ENCODE assay signal across 22 mouse cellular contexts in the genomic region with DNA sequence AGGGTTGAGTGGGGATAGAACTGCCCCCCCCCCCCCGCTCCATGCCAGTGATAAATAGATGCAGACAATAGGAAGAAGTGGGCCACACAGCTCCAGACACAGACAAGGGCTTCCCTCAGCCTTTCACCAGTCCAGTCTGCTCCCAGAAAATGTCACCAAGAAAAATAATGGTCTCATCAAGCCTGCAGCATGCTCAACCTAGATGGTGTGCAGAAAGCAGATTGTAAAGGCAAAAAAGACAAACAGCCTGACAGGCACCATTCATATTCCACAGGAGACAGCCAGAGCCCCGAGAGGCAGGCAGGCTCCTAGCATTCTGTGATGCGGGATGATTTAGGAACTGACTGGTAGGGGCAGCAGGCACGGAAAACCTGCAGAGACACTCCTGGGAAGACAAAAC. TPM values are rescaled to one million over a fixed set of nuclear protein-coding genes. Genes with fewer than 3 reads are reported as not detected.
DNase-seq lines count a peak whose midpoint lies in the region; ATAC-seq and TF ChIP-seq lines count a peak whose summit lies in the region.
"Had no signal": no experiment of that assay in that cellular context is flagged by ENCODE, and none has a peak within 500 bp of the region (broad histone marks: within the 10 kb centered on the region; RNA-seq: fewer than 3 reads in every experiment).

No protein-coding gene starts in this region.

- TF ChIP-seq CTCF in heart, adult 2 months (IDR thresholded peaks at IDR 0.05) = no peak

- DNase-seq in heart, adult 2 months = no peak
- DNase-seq in embryonic facial prominence, embryonic 11.5 days (ENCODE audit: low spot score) = no peak
- no peak for DNase-seq in limb, embryonic 10.5 days (ENCODE audit: low spot score)
- no peak for DNase-seq in layer of hippocampus, postnatal 10 days (ENCODE audit: low spot score in 2 of 2)
- no peak for DNase-seq in frontal cortex, postnatal 10 days (ENCODE audit: low spot score in 2 of 2)
- DNase-seq in thymus, postnatal 14 days = no peak
- DNase-seq: cerebellum, adult 18-20 months; gastrocnemius, postnatal 14 days; liver; lung, adult 18-20 months; lung, postnatal 4 days; right cerebral cortex, postnatal 14 days; thymus, adult 2 months had no signal

- H3K4me1 ChIP-seq in heart, embryonic 12.5 days (replicated peaks) = no peaks in the 10 kb centered on the region
- H3K4me1 ChIP-seq in heart, adult 2 months (ENCODE audit: control insufficient read depth, insufficient read depth, low read length) = no peaks in the 10 kb centered on the region
- no peaks in the 10 kb centered on the region; the same call in none of the 2 replicates for H3K4me1 ChIP-seq in embryonic facial prominence, embryonic 11.5 days (ENCODE audit: control insufficient read depth, insufficient read depth, low read length)
- peaks cover 60% of the 10 kb centered on the region for H3K4me1 ChIP-seq in limb, embryonic 10.5 days
- peaks cover 6% of the 10 kb centered on the region; the same call in 1 of the 2 replicates for H3K4me1 ChIP-seq in neural tube, embryonic 14.5 days (ENCODE audit: control insufficient read depth, insufficient read depth, low read length)

- no peak overlapping the region for H3K4me3 ChIP-seq in heart, embryonic 12.5 days
- no peak overlapping the region for H3K4me3 ChIP-seq in heart, adult 2 months
- no peak overlapping the region for H3K4me3 ChIP-seq in embryonic facial prominence, embryonic 11.5 days (ENCODE audit: low read depth, low read length)
- no peak overlapping the region for H3K4me3 ChIP-seq in limb, embryonic 10.5 days
- no peak overlapping the region for H3K4me3 ChIP-seq in neural tube, embryonic 14.5 days (ENCODE audit: low read depth, low read length)
- H3K4me3 ChIP-seq: heart, embryonic 10.5 days; layer of hippocampus, adult 2 months had no signal

- no peak for TF ChIP-seq EP300 in heart, adult 2 months (IDR thresholded peaks at IDR 0.05; ENCODE audit: insufficient read depth, low read depth, low read length)

- no peaks in the 10 kb centered on the region; the same call in 1 of the 2 replicates for H3K27me3 ChIP-seq in heart, embryonic 12.5 days (replicated peaks)
- no peaks in the 10 kb centered on the region for H3K27me3 ChIP-seq in heart, adult 2 months (ENCODE audit: control insufficient read depth, insufficient read depth, low read length)
- no peaks in the 10 kb centered on the region for H3K27me3 ChIP-seq in embryonic facial prominence, embryonic 11.5 days (ENCODE audit: control insufficient read depth, insufficient read depth, low read length)
- H3K27me3 ChIP-seq in limb, embryonic 10.5 days (ENCODE audit: low read depth, poor library complexity, severe bottlenecking) = no peaks in the 10 kb centered on the region
- no peaks in the 10 kb centered on the region for H3K27me3 ChIP-seq in neural tube, embryonic 14.5 days (ENCODE audit: control insufficient read depth, insufficient read depth, low read length)

- no peak overlapping the region for H3K27ac ChIP-seq in heart, embryonic 12.5 days (ENCODE audit: poor library complexity, severe bottlenecking)
- no peak overlapping the region for H3K27ac ChIP-seq in heart, adult 2 months
- no peak overlapping the region for H3K27ac ChIP-seq in embryonic facial prominence, embryonic 11.5 days (replicated peaks; ENCODE audit: low read depth, low read length)
- peak overlapping the region; percentile 38 for H3K27ac ChIP-seq in limb, embryonic 10.5 days
- peak overlapping the region; percentile 48 for H3K27ac ChIP-seq in neural tube, embryonic 14.5 days (ENCODE audit: low read depth, low read length)
- H3K27ac ChIP-seq: heart, embryonic 10.5 days; layer of hippocampus, adult 2 months had no signal

- H3K9ac ChIP-seq in heart, embryonic 12.5 days = 0 out of 2 replicates have a peak overlapping the region, but pooled peaks have one; percentile 9
- H3K9ac ChIP-seq in heart, adult 2 months (ENCODE audit: low read depth, low read length) = no peak overlapping the region
- H3K9ac ChIP-seq in embryonic facial prominence, embryonic 11.5 days (replicated peaks; ENCODE audit: low read length) = peak overlapping the region; percentile 9; the same call in 1 of the 2 replicates
- no peak overlapping the region for H3K9ac ChIP-seq in neural tube, embryonic 14.5 days (replicated peaks; ENCODE audit: low read depth, low read length)

- H3K9me3 ChIP-seq in heart, embryonic 12.5 days (replicated peaks) = no peaks in the 10 kb centered on the region
- H3K9me3 ChIP-seq in embryonic facial prominence, embryonic 11.5 days (replicated peaks; ENCODE audit: control insufficient read depth, low read length) = no peaks in the 10 kb centered on the region
- H3K9me3 ChIP-seq in limb, embryonic 10.5 days (replicated peaks) = no peaks in the 10 kb centered on the region
- no peaks in the 10 kb centered on the region for H3K9me3 ChIP-seq in neural tube, embryonic 14.5 days (ENCODE audit: control insufficient read depth, low read length)
- H3K9me3 ChIP-seq: heart, embryonic 10.5 days had no signal

- H3K4me2 ChIP-seq in heart, embryonic 12.5 days = no peak overlapping the region
- H3K4me2 ChIP-seq in embryonic facial prominence, embryonic 11.5 days (ENCODE audit: low read depth, low read length) = no peak overlapping the region
- H3K4me2 ChIP-seq in neural tube, embryonic 14.5 days (ENCODE audit: low read depth, low read length) = peak overlapping the region; percentile 16; the same call in 1 of the 2 replicates

- no peaks in the 10 kb centered on the region for H3K36me3 ChIP-seq in heart, embryonic 12.5 days
- H3K36me3 ChIP-seq in heart, adult 2 months (ENCODE audit: control insufficient read depth, insufficient read depth, low read length) = no peaks in the 10 kb centered on the region
- no peaks in the 10 kb centered on the region for H3K36me3 ChIP-seq in embryonic facial prominence, embryonic 11.5 days (replicated peaks; ENCODE audit: control insufficient read depth, insufficient read depth, low read depth, low read length)
- no peaks in the 10 kb centered on the region for H3K36me3 ChIP-seq in limb, embryonic 10.5 days
- H3K36me3 ChIP-seq in neural tube, embryonic 14.5 days (ENCODE audit: control insufficient read depth, insufficient read depth, low read length) = no peaks in the 10 kb centered on the region
- H3K36me3 ChIP-seq: heart, embryonic 10.5 days had no signal

- intact Hi-C loops in heart, adult 2 months (cut with DNase I) = no loop called here

- H3K79me2 ChIP-seq in heart, adult 2 months (replicated peaks; ENCODE audit: control insufficient read depth, insufficient read depth, low read length) = no peaks in the 10 kb centered on the region

- no peak for TF ChIP-seq POLR2A in heart, adult 2 months (IDR thresholded peaks at IDR 0.05; ENCODE audit: insufficient read depth, low read depth, low read length)

- ATAC-seq in heart, embryonic 12.5 days (ENCODE audit: insufficient number of reproducible peaks, low FRiP score) = no peak
- no peak for ATAC-seq in embryonic facial prominence, embryonic 11.5 days (replicated peaks; ENCODE audit: insufficient number of reproducible peaks, low FRiP score, low TSS enrichment, low read depth)
- peak; percentile 84 for ATAC-seq in neural tube, embryonic 14.5 days (ENCODE audit: low read depth)
- ATAC-seq: forebrain, embryonic 16.5 days; intestine, embryonic 16.5 days had no signal

- 36% methylated on average over 4 of the region's 4 CpGs for WGBS in heart, embryonic 12.5 days
- 44% methylated on average over 4 of the region's 4 CpGs for WGBS in heart, adult 2 months
- 34% methylated on average over 4 of the region's 4 CpGs for WGBS in embryonic facial prominence, embryonic 11.5 days
- 21% methylated on average over 4 of the region's 4 CpGs for WGBS in limb, embryonic 10.5 days
- 11% methylated on average over 4 of the region's 4 CpGs for WGBS in neural tube, embryonic 14.5 days

RNA-seq across cellular contexts. Expression of a gene that starts 45.4 kb away (rescaled TPM):
- 21.4 and 24.5 TPM in 2 replicates for polyA plus RNA-seq in heart, embryonic 12.5 days (2016; fragmentation: Nextera tagmentation; extraction: Ambion mirVana)
- total RNA-seq in heart, adult 2 months (2021) = not detected
- polyA plus RNA-seq in heart, adult 2 months (2012; rRNA removed) = 0.23 TPM in 1 of 2 replicates, not detected in the other
- 962 and 1,036 TPM in 2 replicates for polyA plus RNA-seq in embryonic facial prominence, embryonic 11.5 days (2014; fragmentation: Nextera tagmentation; extraction: Ambion mirVana)
- 615 and 856 TPM in 2 replicates for polyA plus RNA-seq in limb, embryonic 10.5 days (2016; fragmentation: Nextera tagmentation; extraction: Ambion mirVana)
- polyA plus RNA-seq in neural tube, embryonic 14.5 days (2014; fragmentation: Nextera tagmentation; extraction: Ambion mirVana) = 589 and 733 TPM in 2 replicates
- total RNA-seq in layer of hippocampus, postnatal 10 days (2021) = 1 to 10 TPM; 5.5 to 5.7 TPM
- total RNA-seq: common myeloid progenitor, adult 5-6 weeks; heart, postnatal 25 days; monocyte, adult 5-6 weeks had no signal

RNA-seq across cellular contexts. Expression of a gene that starts 53.6 kb away (rescaled TPM):
- 36.0 and 37.1 TPM in 2 replicates for polyA plus RNA-seq in heart, embryonic 12.5 days (2016; fragmentation: Nextera tagmentation; extraction: Ambion mirVana)
- 10 to 100 TPM; 23.5 to 26.7 TPM for total RNA-seq in heart, adult 2 months (2021)
- polyA plus RNA-seq in heart, adult 2 months (2012; rRNA removed) = 4.7 and 10.9 TPM in 2 replicates
- 63.8 and 67.4 TPM in 2 replicates for polyA plus RNA-seq in embryonic facial prominence, embryonic 11.5 days (2014; fragmentation: Nextera tagmentation; extraction: Ambion mirVana)
- polyA plus RNA-seq in limb, embryonic 10.5 days (2016; fragmentation: Nextera tagmentation; extraction: Ambion mirVana) = 40.6 and 46.7 TPM in 2 replicates
- 51.1 and 64.0 TPM in 2 replicates for polyA plus RNA-seq in neural tube, embryonic 14.5 days (2014; fragmentation: Nextera tagmentation; extraction: Ambion mirVana)
- 10 to 100 TPM; 74.6 to 78.2 TPM for total RNA-seq in layer of hippocampus, postnatal 10 days (2021)

Comparison
In these comparisons a context has a peak if more than half of its experiments do, and no peak if none do; other contexts are left out.
1. H3K9ac ChIP-seq: peak in heart, embryonic 12.5 days (single experiment) and embryonic facial prominence, embryonic 11.5 days (single experiment); none in heart, adult 2 months (single experiment) and neural tube, embryonic 14.5 days (single experiment).
2. H3K27ac ChIP-seq: peak in limb, embryonic 10.5 days (single experiment) and neural tube, embryonic 14.5 days (single experiment); none in heart, embryonic 12.5 days (single experiment), heart, adult 2 months (single experiment) and embryonic facial prominence, embryonic 11.5 days (single experiment).
3. RNA of a gene that starts 45.4 kb away (polyA plus RNA-seq): 962 to 1,036 TPM in embryonic facial prominence, embryonic 11.5 days, 589 to 733 TPM in neural tube, embryonic 14.5 days and 615 to 856 TPM in limb, embryonic 10.5 days; 21.4 to 24.5 TPM in heart, embryonic 12.5 days and 0.23 TPM in heart, adult 2 months; every median in the first group is over 10 times any median in the second.